Mouse (Mus musculus) intestine, embryonic 14.5 days (tissue): ENCODE data around the gene Pbld1. TPM values are rescaled to one million over a fixed set of nuclear protein-coding genes. Genes with fewer than 3 reads are reported as not detected.
"Not testable (repeated sequence)": the region's sequence is repeated elsewhere in the genome, so short reads cannot be mapped to it uniquely, and the experiment has no call there.

Experiments used
- ATAC-seq: fragments of 200-750 bp; cut with Nextera tagmentation; replicated peaks from 2 replicates; pipeline ENCODE4 v1.8.0; 2017; ENCODE audit warnings: low read depth, moderate number of reproducible peaks, moderate TSS enrichment, moderate library complexity; ENCODE audit not compliant: low FRiP score, low TSS enrichment
- DNase-seq: peaks from one replicate; pipeline ENCODE4 v3.0.0-alpha.2; 2018; ENCODE audit warnings: low spot score
- H3K27ac ChIP-seq: fragments of 300-500 bp; sonication (generic); 2 replicates; pipeline ENCODE4 v1.5.1; 2014; ENCODE audit warnings: low read depth, mild to moderate bottlenecking, control low read depth
- H3K27me3 ChIP-seq: fragments of 300-500 bp; sonication (generic); replicated peaks from 2 replicates; pipeline ENCODE4 v1.6.1; 2014; ENCODE audit warnings: low read length, control low read depth; ENCODE audit not compliant: control insufficient read depth, insufficient read depth
- H3K36me3 ChIP-seq: fragments of 300-500 bp; sonication (generic); 2 replicates; pipeline ENCODE4 v1.6.1; 2014; ENCODE audit warnings: low read length, control low read depth; ENCODE audit not compliant: control insufficient read depth, insufficient read depth
- H3K4me1 ChIP-seq: fragments of 300-500 bp; sonication (generic); replicated peaks from 2 replicates; pipeline ENCODE4 v1.6.1; 2014; ENCODE audit warnings: low read length, control low read depth, mixed read lengths; ENCODE audit not compliant: control insufficient read depth, insufficient read depth
- H3K4me2 ChIP-seq: fragments of 300-500 bp; sonication (generic); 2 replicates; pipeline ENCODE4 v1.6.1; 2014; ENCODE audit warnings: low read length
- H3K4me3 ChIP-seq: fragments of 300-500 bp; sonication (generic); 2 replicates; pipeline ENCODE4 v1.5.1; 2014; ENCODE audit warnings: low read depth, low read length, control low read depth, mixed read lengths
- H3K9ac ChIP-seq: fragments of 300-500 bp; sonication (generic); 2 replicates; pipeline ENCODE4 v1.6.1; 2014; ENCODE audit warnings: mild to moderate bottlenecking, low read length
- H3K9me3 ChIP-seq: fragments of 300-500 bp; sonication (generic); 2 replicates; pipeline ENCODE4 v1.6.1; 2016; ENCODE audit warnings: low read length, control low read depth; ENCODE audit not compliant: control insufficient read depth
- WGBS: fragments of 180-500 bp; shearing (Covaris S2); extraction: QIAGEN DNeasy Blood & Tissue Kit; methylation state at CpG from one replicate; pipeline ENCODE4 v1.1.7; 2014; 5-methylcytosine and 5-hydroxymethylcytosine counted together
- polyA plus RNA-seq: library from polyadenylated mRNA; unstranded; fragments of >200 nt; fragmentation: Nextera tagmentation; extraction: Ambion mirVana; gene quantifications from 2 replicates; pipeline ENCODE4 v1.2.1, GENCODE M21; 2014

Pbld1 gene
- polyA plus RNA-seq, 1 experiment from 2014 or later: 1.8 TPM

- 55% methylated on average over 6 of the region's 6 CpGs for WGBS
These were observed 7.0 kb upstream of the Pbld1 start for GRCm38 (mm10) chr10:63053007-63053406.

GRCm38 (mm10) chr10:63054071-63054470 lies 5.9 kb upstream of the Pbld1 start:
- H3K36me3 ChIP-seq, H3K27ac ChIP-seq, H3K9ac ChIP-seq, H3K4me3 ChIP-seq, H3K9me3 ChIP-seq, ATAC-seq, H3K4me1 ChIP-seq, DNase-seq, H3K4me2 ChIP-seq, H3K27me3 ChIP-seq: not testable (repeated sequence)
- 88% methylated on average over 6 of the region's 6 CpGs for WGBS

More at GRCm38 (mm10) chr10:63053007-63053406, 7.0 kb upstream of the Pbld1 start:
- Histone ChIP-seq H3K4me3 (no peak overlapping the region), H3K36me3 (no peaks in the 10 kb centered on the region), H3K9me3 (no peaks in the 10 kb centered on the region), H3K27me3 (no peaks in the 10 kb centered on the region), H3K27ac (no peak overlapping the region), H3K4me2 (no peak overlapping the region), H3K9ac (no peak overlapping the region), H3K4me1 (no peaks in the 10 kb centered on the region)
- ATAC-seq (no peak), DNase-seq (no peak)

DNA sequence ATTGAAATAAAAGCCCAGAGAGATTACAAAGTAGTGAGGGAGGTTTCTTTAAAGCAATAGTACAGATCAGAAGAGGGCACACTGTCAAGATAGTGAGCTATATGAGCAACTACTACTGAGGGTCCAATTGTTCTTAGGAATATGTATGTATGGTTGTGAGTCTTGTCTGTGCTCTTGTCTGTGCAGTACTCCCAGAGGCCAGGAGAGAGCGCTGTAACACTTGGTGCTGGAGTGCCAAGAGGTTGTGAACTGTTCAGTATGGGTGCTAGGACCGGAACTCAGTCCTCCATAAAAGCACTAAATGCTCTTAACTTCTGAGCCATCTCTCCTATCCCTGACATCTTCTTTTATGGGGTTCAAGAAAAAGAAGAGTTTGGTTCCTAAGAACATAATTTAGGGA lies 5.4 kb upstream of the Pbld1 start:
- H3K9me3 ChIP-seq: no peaks in the 10 kb centered on the region
- DNase-seq: no peak
- 76% methylated on average over 2 of the region's 2 CpGs for WGBS
- H3K27me3 ChIP-seq: no peaks in the 10 kb centered on the region
- H3K4me3 ChIP-seq: no peak overlapping the region
- no peak overlapping the region for H3K27ac ChIP-seq
- ATAC-seq: no peak
- no peak overlapping the region for H3K4me2 ChIP-seq
- H3K9ac ChIP-seq: no peak overlapping the region
- no peaks in the 10 kb centered on the region for H3K4me1 ChIP-seq
- H3K36me3 ChIP-seq: no peaks in the 10 kb centered on the region

- 27% methylated on average over 24 of the region's 24 CpGs for WGBS
- no peak overlapping the region for H3K27ac ChIP-seq
- H3K36me3 ChIP-seq: no peaks in the 10 kb centered on the region
- peak; percentile 53 for DNase-seq
- peak; percentile 43 for ATAC-seq
- no peak overlapping the region for H3K4me2 ChIP-seq
- no peaks in the 10 kb centered on the region for H3K9me3 ChIP-seq
- no peak overlapping the region for H3K4me3 ChIP-seq
- no peaks in the 10 kb centered on the region for H3K27me3 ChIP-seq
- H3K4me1 ChIP-seq: no peaks in the 10 kb centered on the region
- H3K9ac ChIP-seq: no peak overlapping the region
These were observed 2.8 kb upstream of the Pbld1 start for GRCm38 (mm10) chr10:63056966-63057750.

- Histone ChIP-seq H3K9ac (no peak overlapping the region), H3K4me3 (no peak overlapping the region), H3K9me3 (no peaks in the 10 kb centered on the region), H3K27me3 (no peaks in the 10 kb centered on the region), H3K27ac (no peak overlapping the region), H3K4me1 (no peaks in the 10 kb centered on the region), H3K4me2 (no peak overlapping the region), H3K36me3 (no peaks in the 10 kb centered on the region)
- DNase-seq: no peak
- no peak for ATAC-seq
- WGBS: 55% methylated on average over 11 of the region's 11 CpGs
These were observed 444 bp downstream of the Pbld1 start for GRCm38 (mm10) chr10:63060406-63060805.

- 67% methylated on average over 12 of the region's 12 CpGs for WGBS
- no peaks in the 10 kb centered on the region for H3K4me1 ChIP-seq
- ATAC-seq: no peak
These were observed 1.3 kb downstream of the Pbld1 start for GRCm38 (mm10) chr10:63061266-63061665.

GRCm38 (mm10) chr10:63062696-63063095 lies 2.7 kb downstream of the Pbld1 start:
- no peak overlapping the region for H3K4me3 ChIP-seq
- no peak overlapping the region for H3K27ac ChIP-seq
- 89% methylated on average over 5 of the region's 5 CpGs for WGBS
- no peaks in the 10 kb centered on the region for H3K27me3 ChIP-seq
- no peaks in the 10 kb centered on the region for H3K9me3 ChIP-seq
- DNase-seq (no peak), ATAC-seq (no peak)
- H3K9ac ChIP-seq: no peak overlapping the region
- no peaks in the 10 kb centered on the region for H3K4me1 ChIP-seq
- no peaks in the 10 kb centered on the region for H3K36me3 ChIP-seq
- no peak overlapping the region for H3K4me2 ChIP-seq

More at GRCm38 (mm10) chr10:63061266-63061665, 1.3 kb downstream of the Pbld1 start:
- Histone ChIP-seq H3K4me2 (no peak overlapping the region), H3K9me3 (no peaks in the 10 kb centered on the region), H3K9ac (no peak overlapping the region), H3K4me3 (no peak overlapping the region), H3K27ac (no peak overlapping the region), H3K27me3 (no peaks in the 10 kb centered on the region), H3K36me3 (no peaks in the 10 kb centered on the region)
- DNase-seq: no peak

- no peak for DNase-seq
- no peaks in the 10 kb centered on the region for H3K4me1 ChIP-seq
- 80% methylated on average over 7 of the region's 7 CpGs for WGBS
- no peak overlapping the region for H3K27ac ChIP-seq
- no peak overlapping the region for H3K4me3 ChIP-seq
- H3K36me3 ChIP-seq: no peaks in the 10 kb centered on the region
- H3K9ac ChIP-seq: no peak overlapping the region
- H3K9me3 ChIP-seq: no peaks in the 10 kb centered on the region
- H3K4me2 ChIP-seq: no peak overlapping the region
- no peaks in the 10 kb centered on the region for H3K27me3 ChIP-seq
- no peak for ATAC-seq
These were observed 3.4 kb downstream of the Pbld1 start for GRCm38 (mm10) chr10:63063365-63063764.

DNA sequence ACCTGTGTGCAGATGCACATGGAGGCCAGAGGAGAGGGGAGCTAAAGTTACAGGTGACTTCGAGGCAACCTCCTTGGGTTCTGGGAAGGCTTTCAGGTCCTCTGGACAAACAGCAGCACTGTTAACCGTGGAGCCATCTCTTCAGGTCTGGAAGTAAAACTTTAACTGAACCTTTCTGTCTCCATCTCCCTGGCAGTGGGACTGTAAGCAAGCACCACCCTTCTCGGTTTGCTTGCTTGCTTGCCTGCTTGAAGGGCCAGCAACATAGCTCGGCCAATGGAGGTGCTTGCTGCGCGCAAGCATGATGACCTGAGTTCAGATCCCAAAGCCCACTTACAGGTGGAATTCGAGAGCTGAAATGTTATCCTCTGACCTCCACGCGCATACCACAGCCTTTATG lies 4.6 kb downstream of the Pbld1 start:
- no peaks in the 10 kb centered on the region for H3K36me3 ChIP-seq
- no peak overlapping the region for H3K9ac ChIP-seq
- 0 out of 2 replicates have a peak, but pooled peaks cover 3% of the 10 kb centered on the region for H3K9me3 ChIP-seq
- no peaks in the 10 kb centered on the region for H3K27me3 ChIP-seq
- no peak for ATAC-seq
- no peak overlapping the region for H3K27ac ChIP-seq
- DNase-seq: no peak
- H3K4me3 ChIP-seq: no peak overlapping the region
- H3K4me1 ChIP-seq: no peaks in the 10 kb centered on the region
- H3K4me2 ChIP-seq: no peak overlapping the region
- 80% methylated on average over 9 of the region's 9 CpGs for WGBS
